Mouse (Mus musculus) kidney, embryonic 15.5 days (tissue): ENCODE results near the gene Ccdc18. TPM values are rescaled to one million over a fixed set of nuclear protein-coding genes. Genes with fewer than 3 reads are reported as not detected.
A peak's percentile ranks its signal among the peaks of the same experiment; 100 is the strongest.
"Not testable (repeated sequence)": the region's sequence is repeated elsewhere in the genome, so short reads cannot be mapped to it uniquely, and the experiment has no call there.

Experiments used
- ATAC-seq: fragments of 200-750 bp; cut with Nextera tagmentation; replicated peaks from 2 replicates; pipeline ENCODE4 v1.8.0; 2017; ENCODE audit warnings: moderate TSS enrichment; ENCODE audit not compliant: low FRiP score
- H3K27ac ChIP-seq: fragments of 300-500 bp; sonication (generic); 2 replicates; pipeline ENCODE4 v1.5.1; 2015; ENCODE audit warnings: mild to moderate bottlenecking, inconsistent platforms
- H3K27me3 ChIP-seq: fragments of 300-500 bp; sonication (generic); 2 replicates; pipeline ENCODE4 v1.6.1; 2015; ENCODE audit warnings: inconsistent platforms
- H3K36me3 ChIP-seq: fragments of 300-500 bp; sonication (generic); 2 replicates; pipeline ENCODE4 v1.6.1; 2015; ENCODE audit warnings: inconsistent platforms
- H3K4me1 ChIP-seq: fragments of 300-500 bp; sonication (generic); 2 replicates; pipeline ENCODE4 v1.6.1; 2015; ENCODE audit warnings: inconsistent platforms
- H3K4me2 ChIP-seq: fragments of 300-500 bp; sonication (generic); 2 replicates; pipeline ENCODE4 v1.6.1; 2015; ENCODE audit warnings: moderate library complexity, mild to moderate bottlenecking, inconsistent platforms
- H3K4me3 ChIP-seq: fragments of 300-500 bp; sonication (generic); replicated peaks from 2 replicates; pipeline ENCODE4 v1.5.1; 2015; ENCODE audit warnings: mild to moderate bottlenecking, inconsistent platforms
- H3K9ac ChIP-seq: fragments of 300-500 bp; sonication (generic); 2 replicates; pipeline ENCODE4 v1.6.1; 2015; ENCODE audit warnings: mild to moderate bottlenecking, inconsistent platforms
- H3K9me3 ChIP-seq: fragments of 300-500 bp; sonication (generic); replicated peaks from 2 replicates; pipeline ENCODE4 v1.6.1; 2016; ENCODE audit warnings: inconsistent platforms
- WGBS: fragments of 180-500 bp; shearing (Covaris S2); methylation state at CpG from one replicate; pipeline ENCODE4 v1.1.7; 2015; ENCODE audit warnings: mixed read lengths; 5-methylcytosine and 5-hydroxymethylcytosine counted together
- polyA plus RNA-seq: library from polyadenylated mRNA; unstranded; fragments of >200 nt; fragmentation: Nextera tagmentation; extraction: Ambion mirVana; gene quantifications from 2 replicates; pipeline ENCODE4 v1.2.1, GENCODE M21; 2015

The Ccdc18 gene
- 11.8 and 13.3 TPM in 2 replicates for polyA plus RNA-seq

GRCm38 (mm10) chr5:108132441-108133243, at the start of gene Ccdc18, which contains the start of gene Tmed5:
TSS of gene Ccdc18 (plus strand) at chr5:108132875.
TSS of gene Tmed5 (minus strand) at chr5:108132620.
- H3K27me3 ChIP-seq: no peaks in the 10 kb centered on the region
- peaks cover 19% of the 10 kb centered on the region for H3K36me3 ChIP-seq
- H3K9ac ChIP-seq: peak within 1 kb of the TSS; percentile 79
- peak within 1 kb of the TSS; percentile 83 for H3K4me2 ChIP-seq
- H3K4me1 ChIP-seq: peaks cover 10% of the 10 kb centered on the region; the same call in 1 of the 2 replicates
- H3K9me3 ChIP-seq: no peaks in the 10 kb centered on the region
- peak; percentile 100 for ATAC-seq
- peak within 1 kb of the TSS; percentile 95 for H3K27ac ChIP-seq
- WGBS: under 1% methylated on average over 65 of the region's 65 CpGs
- peak within 1 kb of the TSS; percentile 92 for H3K4me3 ChIP-seq

GRCm38 (mm10) chr5:108085440-108085839, 47.2 kb upstream of the Ccdc18 start:
- ATAC-seq: no peak
- Histone ChIP-seq H3K4me3 (no peak overlapping the region), H3K4me1 (no peaks in the 10 kb centered on the region), H3K9me3 (no peaks in the 10 kb centered on the region), H3K27ac (no peak overlapping the region), H3K9ac (no peak overlapping the region), H3K36me3 (peaks cover 80% of the 10 kb centered on the region), H3K4me2 (no peak overlapping the region), H3K27me3 (no peaks in the 10 kb centered on the region)
- 97% methylated on average over 2 of the region's 2 CpGs for WGBS

GRCm38 (mm10) chr5:108092731-108093130, 39.9 kb upstream of the Ccdc18 start:
- WGBS: 94% methylated on average over 8 of the region's 8 CpGs
- not testable (repeated sequence) for H3K4me3 ChIP-seq, H3K9me3 ChIP-seq, ATAC-seq, H3K27ac ChIP-seq, H3K4me2 ChIP-seq, H3K9ac ChIP-seq, H3K27me3 ChIP-seq, H3K4me1 ChIP-seq
- peaks cover 72% of the 10 kb centered on the region for H3K36me3 ChIP-seq

GRCm38 (mm10) chr5:108097676-108098075, 35.0 kb upstream of the Ccdc18 start:
- ATAC-seq: no peak

GRCm38 (mm10) chr5:108100196-108100595, 32.5 kb upstream of the Ccdc18 start:
- H3K4me1 ChIP-seq: no peaks in the 10 kb centered on the region
- no peak overlapping the region for H3K9ac ChIP-seq
- no peaks in the 10 kb centered on the region for H3K9me3 ChIP-seq
- H3K4me2 ChIP-seq: no peak overlapping the region
- H3K4me3 ChIP-seq: no peak overlapping the region
- ATAC-seq: no peak
- H3K36me3 ChIP-seq: peaks cover 73% of the 10 kb centered on the region
- H3K27me3 ChIP-seq: no peaks in the 10 kb centered on the region
- no peak overlapping the region for H3K27ac ChIP-seq

More at GRCm38 (mm10) chr5:108097676-108098075, 35.0 kb upstream of the Ccdc18 start:
- H3K4me1 ChIP-seq: no peaks in the 10 kb centered on the region
- peaks cover 69% of the 10 kb centered on the region for H3K36me3 ChIP-seq
- no peaks in the 10 kb centered on the region for H3K9me3 ChIP-seq
- no peak overlapping the region for H3K27ac ChIP-seq
- H3K4me2 ChIP-seq: no peak overlapping the region
- no peak overlapping the region for H3K4me3 ChIP-seq
- no peaks in the 10 kb centered on the region for H3K27me3 ChIP-seq
- H3K9ac ChIP-seq: no peak overlapping the region
- WGBS: 86% methylated on average over 3 of the region's 3 CpGs

GRCm38 (mm10) chr5:108104306-108104705, 28.4 kb upstream of the Ccdc18 start:
- no peak overlapping the region for H3K4me2 ChIP-seq
- peaks cover 63% of the 10 kb centered on the region for H3K36me3 ChIP-seq
- H3K9me3 ChIP-seq: no peaks in the 10 kb centered on the region
- H3K4me1 ChIP-seq: no peaks in the 10 kb centered on the region
- H3K4me3 ChIP-seq: no peak overlapping the region
- 84% methylated on average over 5 of the region's 5 CpGs for WGBS
- H3K27ac ChIP-seq: no peak overlapping the region
- no peaks in the 10 kb centered on the region for H3K27me3 ChIP-seq
- ATAC-seq: no peak
- H3K9ac ChIP-seq: no peak overlapping the region

GRCm38 (mm10) chr5:108109346-108109745, 23.3 kb upstream of the Ccdc18 start:
- WGBS: 93% methylated on average over 7 of the region's 7 CpGs
- H3K9ac ChIP-seq: no peak overlapping the region
- no peak for ATAC-seq
- H3K4me3 ChIP-seq: no peak overlapping the region
- H3K27ac ChIP-seq: no peak overlapping the region
- H3K27me3 ChIP-seq: no peaks in the 10 kb centered on the region
- no peak overlapping the region for H3K4me2 ChIP-seq
- no peaks in the 10 kb centered on the region for H3K9me3 ChIP-seq
- H3K36me3 ChIP-seq: peaks cover 35% of the 10 kb centered on the region
- no peaks in the 10 kb centered on the region for H3K4me1 ChIP-seq

GRCm38 (mm10) chr5:108117693-108118092, 15.0 kb upstream of the Ccdc18 start:
- ATAC-seq: no peak
- Histone ChIP-seq H3K4me2 (no peak overlapping the region), H3K4me3 (no peak overlapping the region), H3K9me3 (no peaks in the 10 kb centered on the region), H3K27ac (no peak overlapping the region), H3K9ac (no peak overlapping the region), H3K4me1 (no peaks in the 10 kb centered on the region), H3K36me3 (peaks cover 4% of the 10 kb centered on the region; the same call in 1 of the 2 replicates), H3K27me3 (no peaks in the 10 kb centered on the region)
- 88% methylated on average over 4 of the region's 4 CpGs for WGBS

- Histone ChIP-seq H3K27me3 (no peaks in the 10 kb centered on the region), H3K9me3 (no peaks in the 10 kb centered on the region), H3K4me3 (no peak overlapping the region), H3K4me2 (no peak overlapping the region), H3K36me3 (peaks cover 8% of the 10 kb centered on the region), H3K9ac (no peak overlapping the region), H3K27ac (no peak overlapping the region), H3K4me1 (no peaks in the 10 kb centered on the region)
- WGBS: 84% methylated on average over 9 of the region's 9 CpGs
- ATAC-seq: no peak
Observed at GRCm38 (mm10) chr5:108120221-108120900, 12.3 kb upstream of the Ccdc18 start.

GRCm38 (mm10) chr5:108131849-108132440, 730 bp upstream of the Ccdc18 start:
- no peaks in the 10 kb centered on the region for H3K9me3 ChIP-seq
- peak overlapping the region; percentile 92 for H3K4me3 ChIP-seq
- under 1% methylated on average over 32 of the region's 32 CpGs for WGBS
- H3K27ac ChIP-seq: peak overlapping the region; percentile 95
- H3K27me3 ChIP-seq: no peaks in the 10 kb centered on the region
- ATAC-seq: no peak
- H3K36me3 ChIP-seq: peaks cover 20% of the 10 kb centered on the region
- peaks cover 10% of the 10 kb centered on the region; the same call in 1 of the 2 replicates for H3K4me1 ChIP-seq
- peak overlapping the region; percentile 79 for H3K9ac ChIP-seq
- peak overlapping the region; percentile 83 for H3K4me2 ChIP-seq

- no peak overlapping the region for H3K4me2 ChIP-seq
- 0 out of 2 replicates have a peak, but pooled peaks cover 2% of the 10 kb centered on the region for H3K36me3 ChIP-seq
- H3K27me3 ChIP-seq: no peaks in the 10 kb centered on the region
- H3K9me3 ChIP-seq: no peaks in the 10 kb centered on the region
- no peak overlapping the region for H3K27ac ChIP-seq
- ATAC-seq: no peak
- H3K4me3 ChIP-seq: no peak overlapping the region
- WGBS: 94% methylated on average over 1 of the region's 1 CpGs
- H3K9ac ChIP-seq: no peak overlapping the region
- no peaks in the 10 kb centered on the region for H3K4me1 ChIP-seq
Observed at GRCm38 (mm10) chr5:108152592-108152991, 19.9 kb downstream of the Ccdc18 start.

- WGBS: 78% methylated on average over 2 of the region's 2 CpGs
- no peaks in the 10 kb centered on the region for H3K9me3 ChIP-seq
- no peak for ATAC-seq
- no peaks in the 10 kb centered on the region for H3K36me3 ChIP-seq
- no peaks in the 10 kb centered on the region for H3K27me3 ChIP-seq
- H3K4me2 ChIP-seq: no peak overlapping the region
- no peak overlapping the region for H3K4me3 ChIP-seq
- no peak overlapping the region for H3K9ac ChIP-seq
- H3K27ac ChIP-seq: no peak overlapping the region
- no peaks in the 10 kb centered on the region for H3K4me1 ChIP-seq
Observed at GRCm38 (mm10) chr5:108160796-108161195, 28.1 kb downstream of the Ccdc18 start.
